Mouse (Mus musculus) stomach, postnatal 0 days (tissue): ENCODE results near the gene Rgl2. TPM values are rescaled to one million over a fixed set of nuclear protein-coding genes. Genes with fewer than 3 reads are reported as not detected.

ENCODE experiments used
- ATAC-seq: fragments of 200-750 bp; cut with Nextera tagmentation; 2 replicates; pipeline ENCODE4 v1.8.0; 2017; ENCODE audit not compliant: low FRiP score, low TSS enrichment
- DNase-seq: peaks from one replicate; pipeline ENCODE4 v3.0.0-alpha.2; 2016; ENCODE audit warnings: low spot score
- H3K27ac ChIP-seq: fragments of 300-500 bp; sonication (generic); replicated peaks from 2 replicates; pipeline ENCODE4 v1.5.1; 2014; ENCODE audit warnings: mild to moderate bottlenecking, control low read depth
- H3K27me3 ChIP-seq: fragments of 300-500 bp; sonication (generic); 2 replicates; pipeline ENCODE4 v1.6.1; 2014; ENCODE audit warnings: low read length; ENCODE audit not compliant: control insufficient read depth, insufficient read depth
- H3K36me3 ChIP-seq: fragments of 300-500 bp; sonication (generic); 2 replicates; pipeline ENCODE4 v1.6.1; 2014; ENCODE audit warnings: low read length, mixed read lengths; ENCODE audit not compliant: control insufficient read depth, insufficient read depth
- H3K4me1 ChIP-seq: fragments of 300-500 bp; sonication (generic); replicated peaks from 2 replicates; pipeline ENCODE4 v1.6.1; 2014; ENCODE audit warnings: antibody characterized with exemption; ENCODE audit not compliant: control insufficient read depth, insufficient read depth
- H3K4me2 ChIP-seq: fragments of 300-500 bp; sonication (generic); replicated peaks from 2 replicates; pipeline ENCODE4 v1.6.1; 2014; ENCODE audit warnings: low read depth, mild to moderate bottlenecking, control low read depth, moderate library complexity
- H3K4me3 ChIP-seq: fragments of 300-500 bp; sonication (generic); 2 replicates; pipeline ENCODE4 v1.5.1; 2014; ENCODE audit warnings: low read depth, low read length, control low read depth
- H3K9ac ChIP-seq: fragments of 300-500 bp; sonication (generic); 2 replicates; pipeline ENCODE4 v1.6.1; 2014; ENCODE audit warnings: mild to moderate bottlenecking, low read length, control low read depth, mixed read lengths
- H3K9me3 ChIP-seq: fragments of 300-500 bp; sonication (generic); 2 replicates; pipeline ENCODE4 v1.6.1; 2016; ENCODE audit warnings: low read length; ENCODE audit not compliant: control insufficient read depth
- CTCF ChIP-seq: IDR thresholded peaks from 2 replicates; pipeline ENCODE4 v1.5.1; 2016; ENCODE audit warnings: antibody characterized with exemption, low read depth, mild to moderate bottlenecking, moderate library complexity
- EP300 ChIP-seq: optimal IDR thresholded peaks from 2 replicates; pipeline ENCODE3; 2016; ENCODE audit warnings: antibody characterized with exemption
- WGBS: fragments of 180-500 bp; shearing (Covaris S2); extraction: QIAGEN DNeasy Blood & Tissue Kit; methylation state at CpG from one replicate; pipeline ENCODE4 v1.1.7; 2014; 5-methylcytosine and 5-hydroxymethylcytosine counted together
- polyA plus RNA-seq: library from polyadenylated mRNA; unstranded; fragments of >200 nt; fragmentation: Nextera tagmentation; extraction: Ambion mirVana; gene quantifications from 2 replicates; pipeline ENCODE4 v1.2.1, GENCODE M21; 2015

The Rgl2 gene
- polyA plus RNA-seq, 1 experiment from 2014 or later: 18.6 TPM

DNA sequence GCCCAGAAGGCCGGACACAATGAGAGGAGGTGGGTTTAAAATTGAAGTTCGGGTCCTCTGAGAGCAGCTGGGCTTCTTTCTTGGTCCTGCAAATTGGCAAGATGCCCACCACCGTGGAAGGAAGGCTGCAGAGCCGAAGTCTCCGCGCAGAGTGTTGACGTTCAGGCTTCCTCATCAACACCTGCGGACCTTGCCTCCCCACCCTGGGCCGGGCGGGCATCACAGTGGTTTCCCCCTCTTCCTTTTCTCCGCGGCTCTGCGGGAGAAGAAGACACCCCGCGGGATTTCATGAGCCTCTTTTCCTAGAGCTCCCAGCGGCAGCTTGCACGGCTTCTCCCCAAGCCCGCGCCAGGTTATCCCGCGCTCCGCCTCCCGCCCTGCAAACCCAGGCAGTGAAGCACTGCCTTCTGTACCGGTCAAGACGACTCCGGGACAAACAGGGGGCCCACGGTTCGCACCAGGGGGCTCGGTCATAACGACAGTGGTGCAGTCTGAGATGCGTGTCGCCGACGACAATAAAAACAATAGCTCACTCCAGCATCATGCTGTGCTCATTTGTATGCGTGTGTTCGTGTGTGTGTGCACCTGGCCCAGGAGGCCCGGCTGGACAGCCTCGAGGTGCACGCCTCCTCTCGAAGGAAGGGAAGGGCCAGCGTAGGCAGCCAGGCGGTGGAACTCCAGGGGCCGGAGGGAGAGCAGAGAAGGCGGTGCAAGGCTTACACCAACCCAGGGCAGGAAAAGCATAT lies 20.8 kb upstream of the Rgl2 start:
- Histone ChIP-seq H3K27me3 (no peaks in the 10 kb centered on the region), H3K4me3 (peak overlapping the region; percentile 86), H3K4me1 (peaks cover 3% of the 10 kb centered on the region; the same call in 1 of the 2 replicates), H3K27ac (peak overlapping the region; percentile 99), H3K9ac (peak overlapping the region; percentile 69), H3K36me3 (peaks cover 9% of the 10 kb centered on the region; the same call in 1 of the 2 replicates), H3K4me2 (peak overlapping the region; percentile 94), H3K9me3 (no peaks in the 10 kb centered on the region)
- peak; percentile 63 for DNase-seq
- TF ChIP-seq EP300 (no peak), CTCF (no peak)
- WGBS: under 1% methylated on average over 42 of the region's 44 CpGs
- peak; percentile 59 for ATAC-seq

DNA sequence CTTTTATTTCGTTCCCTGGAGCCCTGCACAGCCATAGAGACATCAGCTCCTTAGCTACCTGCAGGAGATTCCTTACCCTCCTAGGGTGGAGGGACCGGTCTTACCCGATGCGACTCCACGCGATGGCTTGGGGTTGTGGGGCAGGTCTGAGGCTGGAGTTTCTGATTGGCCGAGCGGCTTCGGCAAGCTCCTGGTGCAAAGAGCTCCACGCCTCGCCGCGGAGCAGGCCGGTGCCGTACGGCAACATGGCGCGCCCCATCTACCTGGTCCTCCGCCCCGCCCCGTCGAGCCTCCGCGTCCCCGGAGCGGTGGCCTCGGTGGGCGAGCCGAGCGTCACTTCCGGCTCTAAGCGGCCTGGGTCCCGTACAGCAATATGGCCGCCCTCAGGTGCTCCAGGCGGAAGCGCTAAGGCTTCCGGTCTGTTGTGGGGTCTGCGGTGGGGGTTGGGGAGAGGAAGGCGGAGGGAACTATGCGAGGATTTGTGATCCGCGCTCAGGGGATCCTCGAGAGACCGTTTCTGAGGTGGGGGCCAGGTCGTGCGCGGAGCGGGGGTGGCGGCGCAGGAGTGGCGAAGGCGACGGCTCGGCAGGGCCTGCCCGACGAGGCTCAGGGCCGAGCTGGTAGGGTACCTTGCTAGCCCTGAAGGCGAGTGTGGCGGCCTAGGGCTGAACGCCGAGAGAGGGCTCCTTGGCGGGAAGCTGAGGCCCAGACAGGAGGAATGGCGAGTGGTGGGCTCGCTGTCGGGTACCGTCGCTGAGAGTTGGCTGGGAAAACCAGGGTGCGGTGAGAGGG lies 20.1 kb upstream of the Rgl2 start, which contains the start of gene Daxx:
TSS of gene Daxx (plus strand) at position 338 of the 792 bp plus-strand sequence.
- DNase-seq: peak; percentile 99
- Histone ChIP-seq H3K27me3 (no peaks in the 10 kb centered on the region), H3K4me1 (peaks cover 3% of the 10 kb centered on the region; the same call in 1 of the 2 replicates), H3K9ac (peak within 1 kb of the TSS; percentile 97), H3K4me3 (peak within 1 kb of the TSS; percentile 86), H3K4me2 (peak within 1 kb of the TSS; percentile 94), H3K27ac (peak within 1 kb of the TSS; percentile 99), H3K9me3 (no peaks in the 10 kb centered on the region), H3K36me3 (peaks cover 17% of the 10 kb centered on the region)
- TF ChIP-seq CTCF: peak; percentile 1; the same call in 1 of the 2 replicates
- no peak for TF ChIP-seq EP300
- WGBS: under 1% methylated on average over 67 of the region's 68 CpGs
- peak; percentile 96 for ATAC-seq

DNA sequence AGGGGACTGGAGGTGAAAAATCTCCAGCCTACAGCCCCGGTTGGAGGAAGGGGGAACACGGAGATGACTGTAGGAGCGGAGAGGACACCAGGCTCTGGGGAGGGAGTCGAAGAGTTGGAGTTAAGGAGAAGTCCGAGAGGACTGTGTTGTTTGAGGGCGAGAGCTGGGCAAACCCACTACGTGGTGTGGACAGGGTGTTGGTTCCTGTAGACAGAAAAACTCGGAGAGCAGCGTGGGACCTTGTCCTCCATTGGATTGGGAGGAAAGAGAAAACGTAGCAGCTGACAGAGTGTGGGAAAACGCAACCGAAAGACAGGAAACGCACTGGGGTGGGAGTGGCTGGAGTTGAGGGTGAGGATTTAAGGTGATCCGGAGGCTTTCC lies 19.5 kb upstream of the Rgl2 start:
- H3K27ac ChIP-seq: peak overlapping the region; percentile 99
- peak overlapping the region; percentile 97 for H3K9ac ChIP-seq
- DNase-seq (peak; percentile 78), ATAC-seq (peak; percentile 12)
- H3K9me3 ChIP-seq: no peaks in the 10 kb centered on the region
- TF ChIP-seq EP300 (no peak), CTCF (no peak)
- H3K27me3 ChIP-seq: no peaks in the 10 kb centered on the region
- H3K4me1 ChIP-seq: peaks cover 3% of the 10 kb centered on the region; the same call in 1 of the 2 replicates
- H3K4me3 ChIP-seq: peak overlapping the region; percentile 86
- H3K36me3 ChIP-seq: peaks cover 17% of the 10 kb centered on the region
- WGBS: 1% methylated on average over 14 of the region's 14 CpGs
- peak overlapping the region; percentile 94 for H3K4me2 ChIP-seq

DNA sequence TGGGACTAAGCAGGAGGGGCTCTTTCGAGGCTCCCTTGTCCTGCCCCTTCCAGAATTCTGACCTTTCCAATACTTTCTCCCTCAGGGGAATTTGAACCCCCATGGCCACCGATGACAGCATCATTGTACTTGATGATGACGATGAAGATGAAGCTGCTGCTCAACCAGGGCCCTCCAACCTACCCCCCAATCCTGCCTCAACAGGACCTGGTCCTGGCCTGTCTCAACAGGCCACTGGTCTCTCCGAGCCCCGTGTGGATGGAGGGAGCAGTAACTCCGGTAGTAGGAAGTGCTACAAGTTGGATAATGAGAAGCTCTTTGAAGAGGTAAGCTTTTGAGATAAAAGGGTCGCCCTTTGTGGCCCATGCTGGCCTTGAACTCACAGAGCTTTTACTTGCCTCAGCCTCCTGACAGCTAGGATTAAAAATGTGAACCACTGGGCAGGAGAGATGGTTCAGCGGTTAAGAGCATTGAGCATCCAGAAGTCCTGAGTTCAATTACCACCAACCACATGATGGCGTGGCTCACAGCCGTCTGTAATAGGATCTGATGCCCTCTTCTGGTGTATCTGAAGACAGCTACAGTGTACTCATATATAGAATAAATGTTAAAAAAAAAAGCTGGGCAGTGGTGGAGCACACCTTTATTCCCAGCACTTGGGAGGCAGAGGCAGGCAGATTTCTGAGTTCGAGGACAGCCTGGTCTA lies 18.8 kb upstream of the Rgl2 start:
- WGBS: 40% methylated on average over 11 of the region's 11 CpGs
- Histone ChIP-seq H3K9me3 (no peaks in the 10 kb centered on the region), H3K27ac (peak overlapping the region; percentile 99), H3K4me3 (peak overlapping the region; percentile 86), H3K4me1 (peaks cover 3% of the 10 kb centered on the region; the same call in 1 of the 2 replicates), H3K27me3 (no peaks in the 10 kb centered on the region), H3K36me3 (peaks cover 20% of the 10 kb centered on the region), H3K9ac (peak overlapping the region; percentile 97), H3K4me2 (peak overlapping the region; percentile 94)
- ATAC-seq (no peak), DNase-seq (no peak)
- no peak for TF ChIP-seq EP300
- peak; percentile 55 for TF ChIP-seq CTCF

DNA sequence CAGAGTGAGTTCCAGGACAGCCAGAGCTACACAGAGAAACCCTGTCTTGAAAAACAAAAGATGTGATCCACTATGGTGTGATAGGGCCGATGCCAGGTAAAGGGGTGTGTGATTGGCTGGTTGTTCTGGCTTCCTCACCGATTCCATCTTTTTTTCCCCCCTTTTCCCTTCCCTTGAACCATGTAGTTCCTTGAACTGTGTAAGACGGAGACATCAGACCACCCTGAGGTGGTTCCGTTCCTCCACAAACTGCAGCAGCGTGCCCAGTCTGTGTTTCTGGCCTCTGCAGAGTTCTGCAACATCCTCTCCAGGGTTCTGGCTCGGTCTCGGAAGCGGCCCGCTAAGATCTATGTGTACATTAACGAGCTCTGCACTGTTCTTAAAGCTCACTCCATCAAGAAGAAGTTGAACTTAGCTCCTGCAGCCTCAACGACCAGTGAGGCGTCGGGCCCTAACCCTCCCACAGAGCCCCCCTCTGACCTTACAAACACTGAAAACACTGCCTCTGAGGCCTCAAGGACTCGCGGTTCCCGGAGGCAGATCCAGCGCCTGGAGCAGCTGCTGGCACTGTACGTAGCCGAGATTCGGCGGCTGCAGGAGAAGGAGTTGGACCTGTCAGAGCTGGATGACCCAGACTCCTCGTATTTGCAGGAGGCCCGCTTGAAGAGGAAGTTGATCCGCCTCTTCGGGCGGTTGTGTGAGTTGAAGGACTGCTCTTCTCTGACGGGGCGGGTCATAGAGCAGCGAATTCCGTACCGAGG lies 18.1 kb upstream of the Rgl2 start:
- Histone ChIP-seq H3K27me3 (no peaks in the 10 kb centered on the region), H3K9ac (no peak overlapping the region), H3K4me3 (no peak overlapping the region), H3K4me2 (no peak overlapping the region), H3K27ac (no peak overlapping the region), H3K9me3 (no peaks in the 10 kb centered on the region), H3K36me3 (peaks cover 20% of the 10 kb centered on the region), H3K4me1 (peaks cover 3% of the 10 kb centered on the region; the same call in 1 of the 2 replicates)
- no peak for TF ChIP-seq CTCF
- TF ChIP-seq EP300: no peak
- ATAC-seq (no peak), DNase-seq (no peak)
- 87% methylated on average over 31 of the region's 31 CpGs for WGBS
